Mouse (Mus musculus): Measurements from ENCODE around the gene Gpr37l1. TPM values are rescaled to one million over a fixed set of nuclear protein-coding genes. Genes with fewer than 3 reads are reported as not detected.

Gene Gpr37l1
- not detected in 2 replicates for polyA plus RNA-seq (2015; fragmentation: Nextera tagmentation; extraction: Ambion mirVana)

GRCm38 (mm10) chr1:135167435-135167834, at the start of gene Gpr37l1:
TSS of gene Gpr37l1 (minus strand) at chr1:135167681.
- H3K9me3 ChIP-seq (ENCODE audit: low read length): no peaks in the 10 kb centered on the region
- H3K27ac ChIP-seq (ENCODE audit: low read depth): no peak within 1 kb of the TSS
- TF ChIP-seq CTCF (IDR thresholded peaks at IDR 0.05; ENCODE audit: low read depth) (no peak), EP300 (IDR thresholded peaks at IDR 0.05; ENCODE audit: low read depth) (no peak)
- 57% methylated on average over 11 of the region's 11 CpGs for WGBS (ENCODE audit: insufficient replicate concordance)
- no peaks in the 10 kb centered on the region; the same call in none of the 2 replicates for H3K4me1 ChIP-seq (ENCODE audit: insufficient read depth)
- ATAC-seq (no peak), DNase-seq (no peak)
- no peaks in the 10 kb centered on the region for H3K27me3 ChIP-seq (ENCODE audit: insufficient read depth, low read length)
- H3K4me3 ChIP-seq (ENCODE audit: low read depth, low read length): no peak within 1 kb of the TSS
- H3K4me2 ChIP-seq (ENCODE audit: low read depth, low read length): no peak within 1 kb of the TSS
- no peak within 1 kb of the TSS for H3K9ac ChIP-seq (replicated peaks)
- no peaks in the 10 kb centered on the region for H3K36me3 ChIP-seq (replicated peaks; ENCODE audit: insufficient read depth, low read length)

GRCm38 (mm10) chr1:135213772-135214640, 46.5 kb upstream of the Gpr37l1 start:
- WGBS (ENCODE audit: insufficient replicate concordance): 79% methylated on average over 9 of the region's 9 CpGs

GRCm38 (mm10) chr1:135210421-135210820, 42.9 kb upstream of the Gpr37l1 start:
- no peak for TF ChIP-seq CTCF (IDR thresholded peaks at IDR 0.05; ENCODE audit: low read depth)
- TF ChIP-seq EP300 (IDR thresholded peaks at IDR 0.05; ENCODE audit: low read depth): no peak
- 46% methylated on average over 5 of the region's 5 CpGs for WGBS (ENCODE audit: insufficient replicate concordance)
- Histone ChIP-seq H3K4me1 (ENCODE audit: insufficient read depth) (no peaks in the 10 kb centered on the region), H3K27me3 (ENCODE audit: insufficient read depth, low read length) (no peaks in the 10 kb centered on the region), H3K9ac (replicated peaks) (no peak overlapping the region), H3K4me2 (ENCODE audit: low read depth, low read length) (0 out of 2 replicates have a peak overlapping the region, but pooled peaks have one; percentile 7), H3K9me3 (ENCODE audit: low read length) (no peaks in the 10 kb centered on the region), H3K4me3 (ENCODE audit: low read depth, low read length) (no peak overlapping the region), H3K27ac (ENCODE audit: low read depth) (no peak overlapping the region), H3K36me3 (replicated peaks; ENCODE audit: insufficient read depth, low read length) (no peaks in the 10 kb centered on the region)
- ATAC-seq (peak; percentile 31; the same call in 1 of the 2 replicates), DNase-seq (no peak)

More at GRCm38 (mm10) chr1:135213772-135214640, 46.5 kb upstream of the Gpr37l1 start:
- DNase-seq (no peak), ATAC-seq (no peak)
- Histone ChIP-seq H3K9me3 (ENCODE audit: low read length) (no peaks in the 10 kb centered on the region), H3K36me3 (replicated peaks; ENCODE audit: insufficient read depth, low read length) (no peaks in the 10 kb centered on the region), H3K27ac (ENCODE audit: low read depth) (no peak overlapping the region), H3K4me3 (ENCODE audit: low read depth, low read length) (no peak overlapping the region), H3K4me1 (ENCODE audit: insufficient read depth) (no peaks in the 10 kb centered on the region), H3K9ac (replicated peaks) (no peak overlapping the region), H3K27me3 (ENCODE audit: insufficient read depth, low read length) (no peaks in the 10 kb centered on the region), H3K4me2 (ENCODE audit: low read depth, low read length) (no peak overlapping the region)
- no peak for TF ChIP-seq CTCF (IDR thresholded peaks at IDR 0.05; ENCODE audit: low read depth)

- TF ChIP-seq CTCF (IDR thresholded peaks at IDR 0.05; ENCODE audit: low read depth) (no peak), EP300 (IDR thresholded peaks at IDR 0.05; ENCODE audit: low read depth) (no peak)
- 58% methylated on average over 9 of the region's 9 CpGs for WGBS (ENCODE audit: insufficient replicate concordance)
- Histone ChIP-seq H3K27me3 (ENCODE audit: insufficient read depth, low read length) (no peaks in the 10 kb centered on the region), H3K27ac (ENCODE audit: low read depth) (no peak overlapping the region), H3K36me3 (replicated peaks; ENCODE audit: insufficient read depth, low read length) (no peaks in the 10 kb centered on the region), H3K4me1 (ENCODE audit: insufficient read depth) (peaks cover 10% of the 10 kb centered on the region), H3K9ac (replicated peaks) (no peak overlapping the region), H3K4me2 (ENCODE audit: low read depth, low read length) (no peak overlapping the region), H3K4me3 (ENCODE audit: low read depth, low read length) (no peak overlapping the region), H3K9me3 (ENCODE audit: low read length) (no peaks in the 10 kb centered on the region)
- ATAC-seq (no peak), DNase-seq (no peak)
Observed at GRCm38 (mm10) chr1:135208716-135209115, 41.2 kb upstream of the Gpr37l1 start.

GRCm38 (mm10) chr1:135206586-135207339, 39.3 kb upstream of the Gpr37l1 start:
- WGBS (ENCODE audit: insufficient replicate concordance): 89% methylated on average over 14 of the region's 14 CpGs
- ATAC-seq: no peak

GRCm38 (mm10) chr1:135205257-135205656, 37.8 kb upstream of the Gpr37l1 start:
- no peak for DNase-seq
- ATAC-seq: no peak
- Histone ChIP-seq H3K4me2 (ENCODE audit: low read depth, low read length) (0 out of 2 replicates have a peak overlapping the region, but pooled peaks have one; percentile 11), H3K27me3 (ENCODE audit: insufficient read depth, low read length) (no peaks in the 10 kb centered on the region), H3K27ac (ENCODE audit: low read depth) (no peak overlapping the region), H3K9ac (replicated peaks) (no peak overlapping the region), H3K9me3 (ENCODE audit: low read length) (no peaks in the 10 kb centered on the region), H3K4me3 (ENCODE audit: low read depth, low read length) (no peak overlapping the region), H3K4me1 (ENCODE audit: insufficient read depth) (peaks cover 10% of the 10 kb centered on the region), H3K36me3 (replicated peaks; ENCODE audit: insufficient read depth, low read length) (no peaks in the 10 kb centered on the region)
- TF ChIP-seq EP300 (IDR thresholded peaks at IDR 0.05; ENCODE audit: low read depth) (no peak), CTCF (IDR thresholded peaks at IDR 0.05; ENCODE audit: low read depth) (no peak)
- WGBS (ENCODE audit: insufficient replicate concordance): 66% methylated on average over 4 of the region's 4 CpGs

More at GRCm38 (mm10) chr1:135206586-135207339, 39.3 kb upstream of the Gpr37l1 start:
- Histone ChIP-seq H3K9ac (replicated peaks) (no peak overlapping the region), H3K27me3 (ENCODE audit: insufficient read depth, low read length) (no peaks in the 10 kb centered on the region), H3K27ac (ENCODE audit: low read depth) (no peak overlapping the region), H3K4me1 (ENCODE audit: insufficient read depth) (peaks cover 10% of the 10 kb centered on the region), H3K4me3 (ENCODE audit: low read depth, low read length) (no peak overlapping the region), H3K9me3 (ENCODE audit: low read length) (no peaks in the 10 kb centered on the region), H3K4me2 (ENCODE audit: low read depth, low read length) (no peak overlapping the region), H3K36me3 (replicated peaks; ENCODE audit: insufficient read depth, low read length) (no peaks in the 10 kb centered on the region)
- no peak for DNase-seq
- TF ChIP-seq CTCF (IDR thresholded peaks at IDR 0.05; ENCODE audit: low read depth): no peak
- no peak for TF ChIP-seq EP300 (IDR thresholded peaks at IDR 0.05; ENCODE audit: low read depth)

Data from liver, postnatal 0 days (tissue).